Mouse (Mus musculus): ENCODE measurements around the gene Eif5a. TPM values are rescaled to one million over a fixed set of nuclear protein-coding genes. Genes with fewer than 3 reads are reported as not detected.
A peak's percentile ranks its signal among the peaks of the same experiment; 100 is the strongest.

Eif5a gene
- total and polyA plus RNA-seq, 2 experiments from 2014 or later: 491 to 1,160 TPM

- WGBS: 86% methylated on average over 8 of the region's 8 CpGs
- H3K27ac ChIP-seq: no peak overlapping the region
- H3K27me3 ChIP-seq (ENCODE audit: insufficient read depth, low read length): no peaks in the 10 kb centered on the region
- no peak overlapping the region for H3K4me3 ChIP-seq (ENCODE audit: low read length)
- DNase-seq (ENCODE audit: low spot score) (no peak), ATAC-seq (no peak)
- no peaks in the 10 kb centered on the region for H3K9me3 ChIP-seq (ENCODE audit: low read length)
- H3K4me2 ChIP-seq (ENCODE audit: low read depth, low read length): no peak overlapping the region
- H3K4me1 ChIP-seq (ENCODE audit: insufficient read depth, low read length): no peaks in the 10 kb centered on the region
- TF ChIP-seq CTCF (IDR thresholded peaks at IDR 0.05; ENCODE audit: low read depth): no peak
- no peak overlapping the region for H3K9ac ChIP-seq (replicated peaks; ENCODE audit: low read length)
- no peaks in the 10 kb centered on the region for H3K36me3 ChIP-seq (ENCODE audit: insufficient read depth, low read length)
Observed at GRCm38 (mm10) chr11:69883527-69884151, 38.1 kb downstream of the Eif5a start.

DNA sequence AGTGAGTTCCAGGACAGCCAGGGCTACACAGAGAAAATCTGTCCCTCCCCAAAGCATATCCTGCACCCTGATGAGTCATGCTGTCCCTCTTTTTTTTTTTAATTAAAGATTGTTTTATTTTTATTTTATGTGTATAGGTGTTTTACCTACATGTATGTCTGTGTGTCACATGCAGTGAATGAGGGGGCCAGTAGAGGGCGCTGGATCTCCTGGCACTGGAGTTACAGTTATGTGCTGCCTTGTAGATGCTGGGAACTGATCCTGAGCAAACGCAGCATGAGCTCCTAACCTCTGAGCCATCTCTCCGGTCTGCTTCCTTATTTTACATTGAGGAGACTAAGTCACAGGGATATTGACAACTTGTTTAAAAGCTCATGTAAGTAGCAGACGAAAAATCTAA lies 38.7 kb downstream of the Eif5a start:
- H3K9ac ChIP-seq (replicated peaks; ENCODE audit: low read length): no peak overlapping the region
- no peak overlapping the region for H3K4me2 ChIP-seq (ENCODE audit: low read depth, low read length)
- no peaks in the 10 kb centered on the region for H3K27me3 ChIP-seq (ENCODE audit: insufficient read depth, low read length)
- TF ChIP-seq CTCF (IDR thresholded peaks at IDR 0.05; ENCODE audit: low read depth): peak; percentile 47
- H3K9me3 ChIP-seq (ENCODE audit: low read length): no peaks in the 10 kb centered on the region
- H3K27ac ChIP-seq: no peak overlapping the region
- H3K4me1 ChIP-seq (ENCODE audit: insufficient read depth, low read length): no peaks in the 10 kb centered on the region
- 70% methylated on average over 4 of the region's 4 CpGs for WGBS
- DNase-seq (ENCODE audit: low spot score) (no peak), ATAC-seq (no peak)
- no peak overlapping the region for H3K4me3 ChIP-seq (ENCODE audit: low read length)
- no peaks in the 10 kb centered on the region for H3K36me3 ChIP-seq (ENCODE audit: insufficient read depth, low read length)

- WGBS: 58% methylated on average over 21 of the region's 21 CpGs
- ATAC-seq (no peak), DNase-seq (ENCODE audit: low spot score) (no peak)
- Histone ChIP-seq H3K27ac (no peak overlapping the region), H3K9ac (replicated peaks; ENCODE audit: low read length) (0 out of 2 replicates have a peak overlapping the region, but pooled peaks have one; percentile 37), H3K27me3 (ENCODE audit: insufficient read depth, low read length) (no peaks in the 10 kb centered on the region), H3K4me3 (ENCODE audit: low read length) (peak overlapping the region; percentile 34; the same call in 1 of the 2 replicates), H3K9me3 (ENCODE audit: low read length) (no peaks in the 10 kb centered on the region), H3K4me2 (ENCODE audit: low read depth, low read length) (peak overlapping the region; percentile 54), H3K36me3 (ENCODE audit: insufficient read depth, low read length) (no peaks in the 10 kb centered on the region), H3K4me1 (ENCODE audit: insufficient read depth, low read length) (peaks cover 4% of the 10 kb centered on the region; the same call in 1 of the 2 replicates)
- TF ChIP-seq CTCF (IDR thresholded peaks at IDR 0.05; ENCODE audit: low read depth): no peak
Observed at GRCm38 (mm10) chr11:69881787-69882670, 39.7 kb downstream of the Eif5a start.

- H3K27ac ChIP-seq: peak within 1 kb of the TSS; percentile 57
- H3K27me3 ChIP-seq (ENCODE audit: insufficient read depth, low read length): no peaks in the 10 kb centered on the region
- no peaks in the 10 kb centered on the region for H3K36me3 ChIP-seq (ENCODE audit: insufficient read depth, low read length)
- peak; percentile 87 for ATAC-seq
- 0 out of 2 replicates have a peak, but pooled peaks have one; percentile 13 for TF ChIP-seq CTCF (IDR thresholded peaks at IDR 0.05; ENCODE audit: low read depth)
- peak within 1 kb of the TSS; percentile 34 for H3K4me3 ChIP-seq (ENCODE audit: low read length)
- peak within 1 kb of the TSS; percentile 37; the same call in 1 of the 2 replicates for H3K9ac ChIP-seq (replicated peaks; ENCODE audit: low read length)
- WGBS: under 1% methylated on average over 45 of the region's 46 CpGs
- peak; percentile 78 for DNase-seq (ENCODE audit: low spot score)
- no peaks in the 10 kb centered on the region for H3K9me3 ChIP-seq (ENCODE audit: low read length)
- peaks cover 5% of the 10 kb centered on the region; the same call in 1 of the 2 replicates for H3K4me1 ChIP-seq (ENCODE audit: insufficient read depth, low read length)
- peak within 1 kb of the TSS; percentile 54 for H3K4me2 ChIP-seq (ENCODE audit: low read depth, low read length)
Observed at GRCm38 (mm10) chr11:69880853-69881603, 40.7 kb downstream of the Eif5a start, which contains the start of gene Kctd11. TSS of gene Kctd11 (minus strand) at chr11:69881406.

DNA sequence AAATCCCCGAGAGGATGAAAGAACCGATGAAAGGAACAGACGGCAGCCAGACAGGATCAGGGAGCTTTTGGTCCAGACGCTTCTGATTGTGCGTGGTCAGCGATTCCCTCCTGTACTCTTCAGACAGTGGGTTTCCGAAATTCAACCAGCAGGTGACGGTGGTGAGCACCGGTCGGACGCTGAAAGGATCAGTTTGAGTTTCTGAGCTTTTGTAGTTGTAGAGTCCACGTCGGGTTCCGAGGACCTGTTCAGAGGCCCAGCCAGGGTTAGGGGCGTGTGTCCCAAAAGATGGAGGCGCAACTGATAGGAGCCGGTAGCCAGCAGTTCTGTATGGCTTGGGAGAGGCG lies 41.3 kb downstream of the Eif5a start:
- H3K27me3 ChIP-seq (ENCODE audit: insufficient read depth, low read length): no peaks in the 10 kb centered on the region
- peaks cover 5% of the 10 kb centered on the region; the same call in 1 of the 2 replicates for H3K4me1 ChIP-seq (ENCODE audit: insufficient read depth, low read length)
- H3K9me3 ChIP-seq (ENCODE audit: low read length): no peaks in the 10 kb centered on the region
- WGBS: under 1% methylated on average over 18 of the region's 18 CpGs
- H3K4me3 ChIP-seq (ENCODE audit: low read length): peak overlapping the region; percentile 34
- ATAC-seq (peak; percentile 52), DNase-seq (ENCODE audit: low spot score) (peak; percentile 83)
- H3K27ac ChIP-seq: peak overlapping the region; percentile 57
- no peaks in the 10 kb centered on the region for H3K36me3 ChIP-seq (ENCODE audit: insufficient read depth, low read length)
- TF ChIP-seq CTCF (IDR thresholded peaks at IDR 0.05; ENCODE audit: low read depth): peak; percentile 86
- H3K9ac ChIP-seq (replicated peaks; ENCODE audit: low read length): peak overlapping the region; percentile 37; the same call in 1 of the 2 replicates
- peak overlapping the region; percentile 54 for H3K4me2 ChIP-seq (ENCODE audit: low read depth, low read length)

DNA sequence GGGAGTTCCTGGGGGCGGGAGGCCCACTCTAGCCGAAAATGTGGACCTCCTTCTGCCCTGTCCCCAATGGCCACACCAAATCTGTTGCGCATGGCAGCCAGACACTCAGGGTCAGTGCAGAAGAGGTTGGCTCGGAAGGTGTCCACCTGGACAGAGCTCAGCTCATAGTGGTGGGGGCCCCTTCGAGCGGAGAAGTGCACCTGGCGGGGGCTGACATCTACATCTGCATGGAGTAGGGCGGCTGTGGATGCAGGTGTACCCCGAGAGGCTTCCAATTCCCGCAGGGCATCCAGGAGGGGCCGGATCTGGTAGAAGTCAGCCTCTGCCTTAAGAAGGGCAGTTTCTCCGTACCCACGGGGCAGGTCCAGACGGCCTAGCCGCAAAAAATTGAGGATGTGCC lies 42.0 kb downstream of the Eif5a start:
- H3K4me3 ChIP-seq (ENCODE audit: low read length): peak overlapping the region; percentile 34
- no peak for TF ChIP-seq CTCF (IDR thresholded peaks at IDR 0.05; ENCODE audit: low read depth)
- no peak for DNase-seq (ENCODE audit: low spot score)
- H3K9ac ChIP-seq (replicated peaks; ENCODE audit: low read length): peak overlapping the region; percentile 37; the same call in 1 of the 2 replicates
- no peak for ATAC-seq
- peaks cover 5% of the 10 kb centered on the region; the same call in 1 of the 2 replicates for H3K4me1 ChIP-seq (ENCODE audit: insufficient read depth, low read length)
- H3K27me3 ChIP-seq (ENCODE audit: insufficient read depth, low read length): no peaks in the 10 kb centered on the region
- H3K36me3 ChIP-seq (ENCODE audit: insufficient read depth, low read length): no peaks in the 10 kb centered on the region
- 58% methylated on average over 15 of the region's 15 CpGs for WGBS
- H3K4me2 ChIP-seq (ENCODE audit: low read depth, low read length): peak overlapping the region; percentile 54
- H3K27ac ChIP-seq: no peak overlapping the region
- no peaks in the 10 kb centered on the region for H3K9me3 ChIP-seq (ENCODE audit: low read length)

Measured in hindbrain, postnatal 0 days (tissue).